Mouse (Mus musculus) kidney, adult 9 months (tissue): ENCODE results near the gene Tmem212.
"Not testable (repeated sequence)": the region's sequence is repeated elsewhere in the genome, so short reads cannot be mapped to it uniquely, and the experiment has no call there.

ENCODE experiments used
- DNase-seq: peaks from one replicate; pipeline ENCODE4 v3.0.0; 2022

Gene Tmem212

GRCm38 (mm10) chr3:27896318-27896892 is at the start of gene Tmem212:
Tmem212 (minus strand) TSS chr3:27896368.
- DNase-seq = no peak

- DNase-seq = not testable (repeated sequence)
These were observed 49.2 kb upstream of the Tmem212 start for GRCm38 (mm10) chr3:27945397-27945796.

- peak; percentile 49 for DNase-seq
These were observed 46.8 kb upstream of the Tmem212 start for GRCm38 (mm10) chr3:27942991-27943390.

- no peak for DNase-seq
These were observed 45.5 kb upstream of the Tmem212 start for GRCm38 (mm10) chr3:27941634-27942033.

- DNase-seq = peak; percentile 82
These were observed 42.5 kb upstream of the Tmem212 start, which contains the start of gene Pld1 for GRCm38 (mm10) chr3:27938381-27939323. Pld1 (plus strand) TSS chr3:27938695.

GRCm38 (mm10) chr3:27937144-27938110 is 41.3 kb upstream of the Tmem212 start:
- DNase-seq = no peak

GRCm38 (mm10) chr3:27936731-27937130 is 40.6 kb upstream of the Tmem212 start:
- no peak for DNase-seq

- no peak for DNase-seq
These were observed 39.5 kb upstream of the Tmem212 start for GRCm38 (mm10) chr3:27935644-27936043.

GRCm38 (mm10) chr3:27932391-27932790 is 36.2 kb upstream of the Tmem212 start:
- no peak for DNase-seq

- no peak for DNase-seq
These were observed 33.1 kb upstream of the Tmem212 start for GRCm38 (mm10) chr3:27929219-27929618.

- DNase-seq = no peak
These were observed 27.9 kb upstream of the Tmem212 start for GRCm38 (mm10) chr3:27924037-27924436.

- peak; percentile 86 for DNase-seq
These were observed 25.3 kb upstream of the Tmem212 start for GRCm38 (mm10) chr3:27921268-27922020.

GRCm38 (mm10) chr3:27918656-27919436 is 22.7 kb upstream of the Tmem212 start:
- no peak for DNase-seq

- no peak for DNase-seq
These were observed 12.8 kb upstream of the Tmem212 start for GRCm38 (mm10) chr3:27909016-27909415.

- DNase-seq = no peak
These were observed 12.1 kb upstream of the Tmem212 start for GRCm38 (mm10) chr3:27908316-27908715.

- no peak for DNase-seq
These were observed 11.1 kb upstream of the Tmem212 start for GRCm38 (mm10) chr3:27907301-27907700.

- DNase-seq = no peak
These were observed 10.6 kb upstream of the Tmem212 start for GRCm38 (mm10) chr3:27906647-27907209.

- no peak for DNase-seq
These were observed 8.6 kb upstream of the Tmem212 start for GRCm38 (mm10) chr3:27904659-27905330.

- no peak for DNase-seq
These were observed 5.7 kb upstream of the Tmem212 start for GRCm38 (mm10) chr3:27901846-27902245.

- DNase-seq = no peak
These were observed 3.0 kb upstream of the Tmem212 start for GRCm38 (mm10) chr3:27899012-27899726.
